Mouse (Mus musculus) ZHBTc4 (cell line): ENCODE results near the gene Siah1a.

Experiments
- DNase-seq: peaks from one replicate; pipeline ENCODE4 v3.0.0-alpha.2; 2011; ENCODE audit warnings: low read depth, low spot score

Siah1a gene

DNA sequence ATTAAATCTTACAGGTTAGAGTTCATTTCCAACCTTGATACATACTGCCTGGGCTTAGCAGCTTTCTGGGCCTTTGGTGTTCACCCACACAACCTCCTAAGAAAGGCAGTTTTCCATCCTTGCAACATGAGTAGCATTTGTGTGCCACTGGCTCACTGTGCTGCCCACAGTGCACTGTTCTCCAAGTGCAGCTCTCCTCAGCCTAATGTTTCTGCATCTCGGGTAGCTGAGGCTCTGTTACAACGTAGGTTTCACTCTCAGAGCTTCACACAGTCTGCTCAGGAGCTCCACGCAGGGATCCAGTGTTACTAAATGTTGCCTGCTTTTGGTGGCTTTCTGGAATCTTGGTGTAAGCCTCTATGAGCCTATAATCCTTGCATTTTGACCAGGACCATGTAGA lies 40.4 kb downstream of the Siah1a start:
- DNase-seq, result no peak

DNA sequence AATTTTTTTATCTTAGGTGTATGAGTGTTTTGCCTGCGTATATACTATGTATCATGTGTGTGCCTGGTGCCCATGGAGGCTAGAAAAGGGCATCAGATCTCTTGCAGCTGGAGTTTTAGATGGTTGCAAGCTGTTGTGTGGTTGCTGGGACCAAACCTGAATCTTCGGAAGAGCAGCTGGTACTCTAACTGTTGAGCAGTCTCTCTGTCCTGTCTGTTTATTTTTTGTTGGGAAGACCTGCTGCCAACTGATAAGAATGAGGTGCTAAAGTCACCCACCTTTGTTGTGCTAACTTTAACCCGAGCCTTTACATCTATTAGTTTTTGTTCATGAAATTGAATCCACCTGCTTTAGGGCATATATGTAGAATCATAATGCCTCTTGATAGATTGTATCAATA lies 43.3 kb downstream of the Siah1a start:
- DNase-seq, result no peak

DNA sequence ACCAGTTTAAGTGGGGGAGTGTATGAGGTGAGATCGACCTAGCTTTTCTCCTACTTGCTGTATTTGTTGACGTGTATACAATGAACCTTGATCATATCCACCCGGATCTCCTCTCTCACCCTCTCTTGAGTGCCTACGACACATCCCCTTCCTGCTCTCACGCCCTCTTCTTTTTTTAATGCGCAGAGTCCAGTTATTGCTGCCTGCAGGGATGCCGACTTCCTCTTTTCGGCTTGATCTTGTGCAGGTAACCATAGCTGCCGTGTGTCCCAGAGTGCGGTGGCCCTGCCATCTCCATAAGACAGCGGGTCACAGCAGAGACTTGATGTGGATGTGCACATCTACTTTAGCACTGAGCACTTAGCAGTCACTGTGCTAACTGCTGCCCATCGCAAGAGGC lies 46.3 kb downstream of the Siah1a start:
- peak; percentile 9 for DNase-seq

DNA sequence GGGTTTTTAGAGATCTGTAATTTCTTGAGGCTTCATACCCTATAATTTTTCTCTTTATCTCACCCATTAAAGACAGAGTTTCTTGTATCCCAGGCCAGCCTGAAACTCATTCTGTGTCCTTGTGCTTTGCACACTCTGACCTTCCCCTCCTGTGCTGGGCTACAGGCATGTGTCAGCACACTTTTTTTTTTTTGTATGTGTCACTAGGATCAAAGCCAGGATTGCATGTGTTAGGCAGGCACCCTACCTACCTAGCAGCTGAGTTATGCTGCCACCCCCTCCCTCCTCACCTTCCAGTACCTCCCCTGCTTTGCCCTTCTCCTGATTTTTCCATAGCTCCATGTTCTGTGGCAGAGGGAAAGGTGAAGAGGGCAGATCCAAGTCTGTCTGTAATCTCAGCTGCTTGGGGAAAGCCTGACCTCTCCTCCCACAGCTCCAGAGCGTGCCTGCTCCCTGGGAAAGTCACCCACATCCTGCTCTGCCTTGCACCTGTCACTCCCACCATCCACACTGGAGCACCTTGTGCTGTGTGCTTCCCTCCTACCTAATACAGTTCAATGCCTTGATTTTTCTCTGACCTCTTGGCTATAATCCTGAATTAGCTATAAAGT lies 46.8 kb downstream of the Siah1a start:
- no peak for DNase-seq

DNA sequence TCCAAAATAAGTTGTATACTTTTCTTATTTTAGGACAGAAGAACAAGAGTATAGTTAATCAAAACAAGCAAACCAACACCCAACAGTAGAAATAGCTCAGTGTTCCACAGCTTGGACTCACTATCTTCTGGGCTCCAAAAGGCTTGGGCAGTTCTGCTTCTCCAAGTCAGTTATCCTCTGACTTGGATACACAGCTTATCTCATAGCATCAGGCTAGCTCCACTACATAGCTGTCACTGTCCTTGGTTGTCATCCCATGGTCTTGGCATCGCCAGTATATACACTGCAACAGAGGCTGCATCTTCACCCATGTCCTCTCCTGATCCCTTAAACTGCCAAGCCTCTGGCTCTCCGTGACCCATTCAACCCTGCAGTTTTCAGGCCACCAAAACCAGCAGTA lies 50.0 kb downstream of the Siah1a start:
- no peak for DNase-seq

DNA sequence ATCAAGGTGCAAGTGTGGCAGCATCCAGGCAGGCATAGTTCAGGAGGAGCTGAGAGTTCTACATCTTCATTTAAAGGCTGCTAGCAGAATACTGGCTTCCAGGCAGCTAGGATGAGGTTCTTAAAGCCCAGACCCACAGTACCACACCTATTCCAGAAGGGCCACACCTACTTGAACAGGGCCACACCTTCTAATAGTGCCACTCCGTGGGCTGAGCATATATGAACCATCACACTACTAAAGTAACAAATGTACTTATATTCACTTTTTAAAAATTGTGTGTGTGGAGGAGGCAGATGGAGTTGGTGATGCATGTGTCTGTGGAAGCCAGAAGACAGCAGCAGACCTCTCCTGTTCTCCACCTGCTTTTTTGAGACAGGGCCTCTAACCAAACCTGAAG lies 51.7 kb downstream of the Siah1a start:
- DNase-seq, result no peak

DNA sequence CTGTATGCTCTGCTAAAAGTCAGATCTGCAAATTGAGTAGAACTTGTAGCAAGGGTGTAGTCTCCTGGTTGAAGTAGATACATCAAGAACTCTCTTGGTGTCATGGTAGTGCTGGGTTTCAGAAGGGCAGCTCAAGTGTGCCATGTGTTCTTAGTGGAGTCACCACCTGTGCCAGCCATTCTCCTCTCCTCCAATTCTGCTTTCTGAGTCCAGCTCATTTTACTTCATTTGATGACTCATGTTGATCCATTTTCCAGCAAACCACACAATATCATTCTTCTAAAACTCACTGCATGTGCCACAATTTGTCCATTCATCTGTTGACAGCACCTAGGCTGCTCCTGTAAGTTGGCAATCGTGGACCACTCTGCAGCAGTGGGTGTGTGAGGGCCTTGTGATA lies 53.6 kb downstream of the Siah1a start:
- no peak for DNase-seq

DNA sequence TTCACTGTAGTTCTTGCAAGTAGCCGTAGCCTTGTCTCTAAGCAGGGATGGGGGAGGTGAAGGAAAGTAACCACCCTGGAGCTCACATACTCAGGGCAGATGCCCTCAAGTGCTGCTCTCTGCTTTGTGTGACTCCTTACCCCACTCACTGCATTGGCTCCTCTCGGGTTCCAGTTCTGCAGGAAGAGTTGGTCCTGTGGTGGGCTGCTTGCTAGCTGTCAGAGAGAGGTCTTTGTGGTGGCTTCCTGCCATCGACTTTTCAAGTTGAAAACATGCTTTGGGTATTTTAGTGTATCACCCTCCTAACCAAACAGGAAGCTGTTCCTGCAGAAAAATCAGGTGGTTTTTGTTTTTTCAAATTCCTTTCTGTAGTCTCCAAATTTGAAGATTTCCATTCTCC lies 59.1 kb downstream of the Siah1a start:
- DNase-seq, result no peak
